Mouse (Mus musculus) intestine, postnatal 0 days (tissue): ENCODE measurements around the gene Traf4. TPM values are rescaled to one million over a fixed set of nuclear protein-coding genes. Genes with fewer than 3 reads are reported as not detected.
"Not testable (repeated sequence)": the region's sequence is repeated elsewhere in the genome, so short reads cannot be mapped to it uniquely, and the experiment has no call there.

Experiments
- ATAC-seq: fragments of 200-750 bp; cut with Nextera tagmentation; 2 replicates; pipeline ENCODE4 v1.8.0; 2017; ENCODE audit warnings: mild to moderate bottlenecking, moderate TSS enrichment, moderate library complexity
- H3K27ac ChIP-seq: fragments of 300-500 bp; sonication (generic); 2 replicates; pipeline ENCODE4 v1.5.1; 2014; ENCODE audit warnings: mild to moderate bottlenecking, low read depth, low read length, moderate library complexity
- H3K27me3 ChIP-seq: fragments of 300-500 bp; sonication (generic); replicated peaks from 2 replicates; pipeline ENCODE4 v1.6.1; 2014; ENCODE audit warnings: low read length, mixed read lengths; ENCODE audit not compliant: control insufficient read depth, insufficient read depth
- H3K36me3 ChIP-seq: fragments of 300-500 bp; sonication (generic); 2 replicates; pipeline ENCODE4 v1.6.1; 2014; ENCODE audit warnings: mild to moderate bottlenecking, moderate library complexity; ENCODE audit not compliant: control insufficient read depth, insufficient read depth
- H3K4me1 ChIP-seq: fragments of 300-500 bp; sonication (generic); replicated peaks from 2 replicates; pipeline ENCODE4 v1.6.1; 2014; ENCODE audit warnings: antibody characterized with exemption, low read length, mixed read lengths; ENCODE audit not compliant: control insufficient read depth, insufficient read depth
- H3K4me2 ChIP-seq: fragments of 300-500 bp; sonication (generic); replicated peaks from 2 replicates; pipeline ENCODE4 v1.6.1; 2014; ENCODE audit warnings: low read depth, mild to moderate bottlenecking, moderate library complexity
- H3K4me3 ChIP-seq: fragments of 300-500 bp; sonication (generic); 2 replicates; pipeline ENCODE4 v1.5.1; 2014; ENCODE audit warnings: low read depth, low read length
- H3K9ac ChIP-seq: fragments of 300-500 bp; sonication (generic); 2 replicates; pipeline ENCODE4 v1.6.1; 2014; ENCODE audit warnings: mild to moderate bottlenecking, low read depth, low read length
- H3K9me3 ChIP-seq: fragments of 300-500 bp; sonication (generic); 2 replicates; pipeline ENCODE4 v1.6.1; 2016; ENCODE audit warnings: mixed run types; ENCODE audit not compliant: control insufficient read depth
- CTCF ChIP-seq: sonication (generic); IDR thresholded peaks from 2 replicates; pipeline ENCODE4 v1.5.1; 2016; ENCODE audit warnings: low read depth, mild to moderate bottlenecking, control low read depth, antibody characterized with exemption, moderate library complexity
- WGBS: fragments of 180-500 bp; shearing (Covaris S2); extraction: QIAGEN DNeasy Blood & Tissue Kit; methylation state at CpG from one replicate; pipeline ENCODE4 v1.1.7; 2014; 5-methylcytosine and 5-hydroxymethylcytosine counted together
- polyA plus RNA-seq: library from polyadenylated mRNA; unstranded; fragments of >200 nt; fragmentation: Nextera tagmentation; extraction: Ambion mirVana; gene quantifications from 2 replicates; pipeline ENCODE4 v1.2.1, GENCODE M21; 2015

The Traf4 gene
- polyA plus RNA-seq, 1 experiment from 2014 or later = 30.8 TPM

DNA sequence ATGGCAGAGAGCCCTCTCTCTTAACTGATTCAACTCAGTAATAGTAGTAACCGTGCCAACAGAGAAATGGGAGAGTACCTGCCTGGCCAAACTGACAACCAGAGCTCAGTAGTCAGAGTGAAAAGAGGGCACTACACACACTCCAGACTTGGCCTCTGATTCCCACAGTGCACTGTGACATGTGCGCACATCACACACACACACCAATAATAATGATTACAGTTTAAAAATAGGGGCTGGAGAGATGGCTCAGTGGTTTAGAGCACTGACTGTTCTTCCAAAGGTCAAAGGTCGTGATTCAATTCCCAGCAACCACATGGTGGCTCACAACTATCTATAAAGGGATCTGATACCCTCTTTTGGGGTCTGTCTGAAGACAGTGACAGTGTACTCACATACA lies 27.4 kb downstream of the Traf4 start:
- Histone ChIP-seq H3K9me3 (no peaks in the 10 kb centered on the region), H3K27me3 (no peaks in the 10 kb centered on the region), H3K9ac (no peak overlapping the region), H3K4me3 (no peak overlapping the region), H3K27ac (no peak overlapping the region), H3K36me3 (peaks cover 2% of the 10 kb centered on the region), H3K4me2 (no peak overlapping the region), H3K4me1 (no peaks in the 10 kb centered on the region)
- WGBS = 79% methylated on average over 3 of the region's 3 CpGs
- no peak for TF ChIP-seq CTCF
- ATAC-seq = no peak

DNA sequence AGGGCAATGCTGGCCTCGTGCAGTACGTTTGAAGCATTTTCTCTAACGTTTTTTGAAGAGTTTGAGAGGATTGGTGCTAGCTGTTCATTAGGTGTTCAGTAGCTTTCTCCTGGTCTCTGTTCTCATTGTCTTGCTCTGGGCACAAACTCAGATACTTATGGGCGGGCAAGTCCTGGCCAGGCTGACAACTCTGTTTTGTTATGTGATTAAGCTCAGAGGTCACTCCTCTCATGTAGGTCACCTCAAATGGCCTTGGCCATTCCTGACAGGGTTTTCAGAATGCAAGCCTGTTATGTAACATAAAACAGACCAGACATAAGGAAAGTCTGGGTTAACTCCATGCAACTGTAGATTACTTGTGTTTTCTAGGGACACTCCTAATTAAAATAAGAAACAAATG lies 27.8 kb downstream of the Traf4 start:
- no peak for TF ChIP-seq CTCF
- Histone ChIP-seq H3K27me3 (no peaks in the 10 kb centered on the region), H3K4me2 (no peak overlapping the region), H3K27ac (no peak overlapping the region), H3K36me3 (no peaks in the 10 kb centered on the region), H3K9ac (no peak overlapping the region), H3K4me1 (no peaks in the 10 kb centered on the region; the same call in 1 of the 2 replicates), H3K9me3 (no peaks in the 10 kb centered on the region), H3K4me3 (no peak overlapping the region)
- 76% methylated on average over 4 of the region's 4 CpGs for WGBS
- ATAC-seq = no peak

DNA sequence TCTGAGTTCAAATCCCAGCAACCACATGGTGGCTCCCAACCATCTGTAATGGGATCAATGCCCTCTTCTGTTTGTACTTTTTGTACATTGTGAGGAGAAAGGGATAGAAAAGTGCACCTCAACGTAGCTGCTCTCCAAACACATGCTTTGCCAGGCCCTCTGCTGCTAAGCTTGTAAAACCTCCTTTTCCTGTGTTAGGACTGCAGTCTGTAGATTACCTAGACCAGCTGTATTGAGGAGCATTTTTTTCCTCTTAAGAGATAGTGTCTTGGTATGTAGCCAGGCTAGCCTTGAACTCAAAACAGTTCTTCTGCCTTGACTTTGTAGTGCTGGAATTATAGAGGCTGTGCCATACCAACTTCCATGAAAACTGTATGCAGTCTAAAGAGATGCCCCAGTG lies 29.3 kb downstream of the Traf4 start:
- 74% methylated on average over 1 of the region's 1 CpGs for WGBS
- ATAC-seq = no peak

DNA sequence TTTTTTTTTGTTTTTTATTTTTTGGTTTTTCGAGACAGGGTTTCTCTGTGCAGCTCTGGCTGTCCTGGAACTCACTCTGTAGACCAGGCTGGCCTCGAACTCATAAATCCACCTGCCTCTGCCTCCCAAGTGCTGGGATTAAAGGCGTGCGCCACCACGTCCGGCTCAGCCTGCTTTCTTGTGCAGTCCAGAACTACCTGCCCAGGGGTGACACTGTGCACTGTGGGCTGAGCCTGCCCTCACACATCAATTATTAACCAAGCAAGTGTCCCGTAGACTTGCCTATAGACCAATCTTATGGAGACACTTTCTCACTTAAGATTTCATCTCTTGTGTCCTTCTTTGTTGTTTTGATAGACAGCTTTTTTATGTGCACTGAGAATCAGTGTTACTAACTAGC lies 30.1 kb downstream of the Traf4 start:
- not testable (repeated sequence) for H3K4me1 ChIP-seq, H3K9ac ChIP-seq
- WGBS = 33% methylated on average over 7 of the region's 7 CpGs

More for the DNA sequence above, 29.3 kb downstream of the Traf4 start:
- no peaks in the 10 kb centered on the region; the same call in 1 of the 2 replicates for H3K4me1 ChIP-seq
- H3K27me3 ChIP-seq = no peaks in the 10 kb centered on the region
- H3K27ac ChIP-seq = no peak overlapping the region
- no peak overlapping the region for H3K4me2 ChIP-seq
- no peaks in the 10 kb centered on the region for H3K9me3 ChIP-seq
- H3K4me3 ChIP-seq = no peak overlapping the region
- H3K9ac ChIP-seq = no peak overlapping the region
- no peak for TF ChIP-seq CTCF
- no peaks in the 10 kb centered on the region for H3K36me3 ChIP-seq

DNA sequence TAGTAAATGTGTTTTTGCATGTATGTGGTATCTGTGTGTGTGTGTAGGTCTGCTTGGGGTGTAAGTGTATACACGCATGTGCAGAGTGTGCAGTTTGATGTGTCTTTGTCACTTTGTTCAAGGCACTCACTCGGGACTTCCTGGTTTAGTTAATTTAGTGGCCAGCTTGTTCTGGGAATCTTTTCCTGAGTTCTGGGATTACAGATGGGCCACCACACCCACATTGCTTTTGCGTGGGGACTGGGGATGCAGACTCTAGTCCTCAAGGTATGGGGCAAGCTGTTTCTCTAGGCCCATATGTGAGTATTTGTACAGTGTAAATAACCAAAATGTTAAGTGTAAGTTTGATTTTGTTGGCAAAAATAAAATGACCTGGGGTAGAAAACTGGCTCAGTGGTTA lies 31.0 kb downstream of the Traf4 start:
- Histone ChIP-seq H3K4me2 (no peak overlapping the region), H3K9me3 (no peaks in the 10 kb centered on the region), H3K4me1 (peaks cover 3% of the 10 kb centered on the region; the same call in 1 of the 2 replicates), H3K36me3 (no peaks in the 10 kb centered on the region), H3K9ac (no peak overlapping the region), H3K27me3 (no peaks in the 10 kb centered on the region), H3K4me3 (no peak overlapping the region), H3K27ac (no peak overlapping the region)
- 79% methylated on average over 3 of the region's 3 CpGs for WGBS
- no peak for ATAC-seq
- no peak for TF ChIP-seq CTCF

More for the DNA sequence above, 30.1 kb downstream of the Traf4 start:
- not testable (repeated sequence) for H3K27ac ChIP-seq, H3K4me3 ChIP-seq, H3K27me3 ChIP-seq, H3K4me2 ChIP-seq, H3K36me3 ChIP-seq, H3K9me3 ChIP-seq
- ATAC-seq = peak; percentile 53; the same call in 1 of the 2 replicates

DNA sequence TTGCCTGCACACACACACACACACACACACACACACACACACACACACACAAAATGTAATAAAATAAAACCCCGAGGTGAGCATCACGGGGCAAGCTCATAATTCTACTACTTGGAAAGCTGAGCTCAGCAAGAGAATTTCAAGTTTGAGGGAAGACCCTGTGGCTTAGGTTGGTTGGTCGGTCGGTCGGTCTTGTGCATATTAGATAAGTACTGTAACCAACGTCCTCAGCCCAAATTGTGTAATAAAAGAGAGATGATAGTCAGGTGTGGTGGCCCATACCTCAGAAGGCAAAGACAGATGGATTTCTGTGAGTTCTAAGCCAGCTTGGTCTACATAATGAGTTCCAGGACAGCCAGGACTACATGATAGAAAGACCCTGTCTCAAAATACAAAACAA lies 31.5 kb downstream of the Traf4 start:
- H3K4me3 ChIP-seq = no peak overlapping the region
- H3K27me3 ChIP-seq = no peaks in the 10 kb centered on the region
- TF ChIP-seq CTCF = no peak
- no peak overlapping the region for H3K27ac ChIP-seq
- no peaks in the 10 kb centered on the region for H3K36me3 ChIP-seq
- no peak for ATAC-seq
- H3K4me1 ChIP-seq = peaks cover 3% of the 10 kb centered on the region; the same call in 1 of the 2 replicates
- no peaks in the 10 kb centered on the region for H3K9me3 ChIP-seq
- 71% methylated on average over 6 of the region's 6 CpGs for WGBS
- no peak overlapping the region for H3K4me2 ChIP-seq
- no peak overlapping the region for H3K9ac ChIP-seq

DNA sequence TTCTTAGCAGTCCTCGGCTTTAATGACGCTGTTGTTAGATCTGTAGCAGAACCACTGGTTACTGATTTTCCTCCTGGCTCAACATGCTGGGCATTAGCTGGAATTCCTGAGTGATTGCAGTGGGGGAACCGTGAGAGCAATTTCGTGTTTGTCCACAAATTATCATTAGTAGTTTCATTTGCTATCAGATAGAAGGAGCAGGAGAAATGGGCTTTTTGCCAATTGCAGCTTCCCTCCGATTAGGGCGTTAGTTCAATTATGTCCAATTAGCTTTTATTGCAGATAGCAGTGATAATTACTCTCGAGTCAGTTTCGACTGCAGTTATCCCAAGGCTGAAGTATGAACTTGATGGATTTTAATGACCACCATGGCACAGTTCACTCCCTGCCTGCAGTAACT lies 35.9 kb downstream of the Traf4 start:
- H3K9me3 ChIP-seq = no peaks in the 10 kb centered on the region
- ATAC-seq = no peak
- H3K4me3 ChIP-seq = no peak overlapping the region
- no peak overlapping the region for H3K9ac ChIP-seq
- 37% methylated on average over 8 of the region's 8 CpGs for whole genome bisulfite sequencing
- no peak overlapping the region for H3K27ac ChIP-seq
- peaks cover 5% of the 10 kb centered on the region for H3K36me3 ChIP-seq
- peak overlapping the region; percentile 17; the same call in 1 of the 2 replicates for H3K4me2 ChIP-seq
- TF ChIP-seq CTCF = no peak
- peaks cover 3% of the 10 kb centered on the region; the same call in 1 of the 2 replicates for H3K4me1 ChIP-seq
- H3K27me3 ChIP-seq = no peaks in the 10 kb centered on the region
